Mouse (Mus musculus): ENCODE results near the gene Daxx.
"Not testable (repeated sequence)": the region's sequence is repeated elsewhere in the genome, so short reads cannot be mapped to it uniquely, and the experiment has no call there.

The Daxx gene

DNA sequence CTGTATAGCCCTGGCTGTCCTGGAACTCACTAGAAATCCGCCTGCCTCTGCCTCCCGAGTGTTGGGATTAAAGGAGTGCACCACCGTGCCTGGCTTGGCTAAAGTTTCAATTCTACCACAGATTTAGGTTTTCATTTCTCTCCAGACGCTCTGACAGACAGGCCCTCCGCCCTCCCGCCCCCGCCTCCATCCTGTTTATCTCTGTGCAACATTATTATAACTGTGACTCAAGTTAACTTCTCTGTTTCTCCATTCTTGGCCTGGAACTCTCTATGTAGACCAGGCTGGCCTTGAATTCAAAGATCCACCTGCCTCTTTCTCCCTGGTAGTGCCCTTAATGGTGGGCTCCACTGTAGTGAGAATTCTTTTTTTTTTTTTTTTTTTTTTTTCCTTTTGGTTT is 6.7 kb upstream of the Daxx start:
- DNase-seq (ENCODE audit: low spot score in 2 of 2): no peak

DNA sequence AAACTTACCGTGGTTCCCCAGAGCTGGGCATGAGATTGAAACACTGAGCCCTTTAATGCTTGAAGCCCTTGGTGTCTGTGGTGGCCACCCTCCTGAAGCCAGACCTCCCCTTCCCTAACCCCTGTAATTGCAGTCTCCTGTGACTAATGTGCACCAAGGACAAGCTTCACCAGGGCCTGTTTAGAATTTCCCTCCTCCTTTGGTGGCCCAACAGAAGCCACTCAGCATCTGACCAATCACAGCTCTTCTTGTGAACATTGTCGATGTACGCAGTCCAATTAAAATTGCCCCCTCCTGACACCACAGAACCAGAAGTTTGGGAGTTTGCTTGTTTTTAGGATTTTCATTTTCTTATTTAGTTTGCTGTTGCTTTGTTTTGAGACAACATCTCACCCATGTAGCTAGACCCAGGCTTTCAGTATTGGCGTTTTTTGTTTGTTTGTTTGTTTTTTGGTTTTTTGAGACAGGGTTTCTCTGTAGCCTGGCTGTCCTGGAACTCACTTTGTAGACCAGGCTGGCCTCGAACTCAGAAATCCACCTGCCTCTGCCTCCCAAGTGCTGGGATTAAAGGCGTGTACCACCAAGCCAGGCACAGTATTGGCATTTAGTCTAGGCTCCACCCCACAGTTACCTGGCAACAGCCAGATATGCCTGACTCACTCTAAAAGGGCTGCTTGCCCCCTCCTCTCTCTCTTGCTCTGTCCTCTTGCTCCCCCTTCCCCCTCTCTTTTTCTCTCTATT is 5.1 kb upstream of the Daxx start:
- not testable (repeated sequence) for DNase-seq (ENCODE audit: low spot score in 2 of 2)

DNA sequence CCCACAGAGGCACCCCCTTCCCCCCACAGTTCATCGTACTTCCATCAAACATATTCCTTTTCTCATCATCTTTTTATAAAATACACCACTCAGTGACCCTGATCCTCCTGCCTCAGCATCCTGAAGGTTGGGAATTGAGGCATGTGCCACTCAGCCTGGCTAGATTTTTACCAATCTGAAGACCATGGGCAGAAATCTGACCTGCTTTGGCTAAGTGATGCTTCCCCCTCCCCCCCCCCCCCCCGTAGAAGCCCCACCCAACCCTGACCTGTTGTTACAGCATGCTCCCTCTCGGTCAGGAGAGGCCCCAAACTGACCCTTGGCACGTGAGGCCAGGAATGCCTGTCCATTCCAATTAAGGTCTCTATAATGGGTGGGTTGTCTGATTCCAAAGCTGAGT is 4.4 kb upstream of the Daxx start, which contains the start of gene Platr17:
Gene Platr17 (plus strand): TSS at position 301 of the 400 bp plus-strand sequence.
- not testable (repeated sequence) for DNase-seq (ENCODE audit: low spot score in 2 of 2)

DNA sequence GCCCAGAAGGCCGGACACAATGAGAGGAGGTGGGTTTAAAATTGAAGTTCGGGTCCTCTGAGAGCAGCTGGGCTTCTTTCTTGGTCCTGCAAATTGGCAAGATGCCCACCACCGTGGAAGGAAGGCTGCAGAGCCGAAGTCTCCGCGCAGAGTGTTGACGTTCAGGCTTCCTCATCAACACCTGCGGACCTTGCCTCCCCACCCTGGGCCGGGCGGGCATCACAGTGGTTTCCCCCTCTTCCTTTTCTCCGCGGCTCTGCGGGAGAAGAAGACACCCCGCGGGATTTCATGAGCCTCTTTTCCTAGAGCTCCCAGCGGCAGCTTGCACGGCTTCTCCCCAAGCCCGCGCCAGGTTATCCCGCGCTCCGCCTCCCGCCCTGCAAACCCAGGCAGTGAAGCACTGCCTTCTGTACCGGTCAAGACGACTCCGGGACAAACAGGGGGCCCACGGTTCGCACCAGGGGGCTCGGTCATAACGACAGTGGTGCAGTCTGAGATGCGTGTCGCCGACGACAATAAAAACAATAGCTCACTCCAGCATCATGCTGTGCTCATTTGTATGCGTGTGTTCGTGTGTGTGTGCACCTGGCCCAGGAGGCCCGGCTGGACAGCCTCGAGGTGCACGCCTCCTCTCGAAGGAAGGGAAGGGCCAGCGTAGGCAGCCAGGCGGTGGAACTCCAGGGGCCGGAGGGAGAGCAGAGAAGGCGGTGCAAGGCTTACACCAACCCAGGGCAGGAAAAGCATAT is 710 bp upstream of the Daxx start:
- no peak for DNase-seq (ENCODE audit: low spot score in 2 of 2)

DNA sequence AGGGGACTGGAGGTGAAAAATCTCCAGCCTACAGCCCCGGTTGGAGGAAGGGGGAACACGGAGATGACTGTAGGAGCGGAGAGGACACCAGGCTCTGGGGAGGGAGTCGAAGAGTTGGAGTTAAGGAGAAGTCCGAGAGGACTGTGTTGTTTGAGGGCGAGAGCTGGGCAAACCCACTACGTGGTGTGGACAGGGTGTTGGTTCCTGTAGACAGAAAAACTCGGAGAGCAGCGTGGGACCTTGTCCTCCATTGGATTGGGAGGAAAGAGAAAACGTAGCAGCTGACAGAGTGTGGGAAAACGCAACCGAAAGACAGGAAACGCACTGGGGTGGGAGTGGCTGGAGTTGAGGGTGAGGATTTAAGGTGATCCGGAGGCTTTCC is 646 bp downstream of the Daxx start:
- DNase-seq (ENCODE audit: low spot score in 2 of 2): no peak

DNA sequence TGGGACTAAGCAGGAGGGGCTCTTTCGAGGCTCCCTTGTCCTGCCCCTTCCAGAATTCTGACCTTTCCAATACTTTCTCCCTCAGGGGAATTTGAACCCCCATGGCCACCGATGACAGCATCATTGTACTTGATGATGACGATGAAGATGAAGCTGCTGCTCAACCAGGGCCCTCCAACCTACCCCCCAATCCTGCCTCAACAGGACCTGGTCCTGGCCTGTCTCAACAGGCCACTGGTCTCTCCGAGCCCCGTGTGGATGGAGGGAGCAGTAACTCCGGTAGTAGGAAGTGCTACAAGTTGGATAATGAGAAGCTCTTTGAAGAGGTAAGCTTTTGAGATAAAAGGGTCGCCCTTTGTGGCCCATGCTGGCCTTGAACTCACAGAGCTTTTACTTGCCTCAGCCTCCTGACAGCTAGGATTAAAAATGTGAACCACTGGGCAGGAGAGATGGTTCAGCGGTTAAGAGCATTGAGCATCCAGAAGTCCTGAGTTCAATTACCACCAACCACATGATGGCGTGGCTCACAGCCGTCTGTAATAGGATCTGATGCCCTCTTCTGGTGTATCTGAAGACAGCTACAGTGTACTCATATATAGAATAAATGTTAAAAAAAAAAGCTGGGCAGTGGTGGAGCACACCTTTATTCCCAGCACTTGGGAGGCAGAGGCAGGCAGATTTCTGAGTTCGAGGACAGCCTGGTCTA is 1.3 kb downstream of the Daxx start:
- no peak for DNase-seq (ENCODE audit: low spot score in 2 of 2)

DNA sequence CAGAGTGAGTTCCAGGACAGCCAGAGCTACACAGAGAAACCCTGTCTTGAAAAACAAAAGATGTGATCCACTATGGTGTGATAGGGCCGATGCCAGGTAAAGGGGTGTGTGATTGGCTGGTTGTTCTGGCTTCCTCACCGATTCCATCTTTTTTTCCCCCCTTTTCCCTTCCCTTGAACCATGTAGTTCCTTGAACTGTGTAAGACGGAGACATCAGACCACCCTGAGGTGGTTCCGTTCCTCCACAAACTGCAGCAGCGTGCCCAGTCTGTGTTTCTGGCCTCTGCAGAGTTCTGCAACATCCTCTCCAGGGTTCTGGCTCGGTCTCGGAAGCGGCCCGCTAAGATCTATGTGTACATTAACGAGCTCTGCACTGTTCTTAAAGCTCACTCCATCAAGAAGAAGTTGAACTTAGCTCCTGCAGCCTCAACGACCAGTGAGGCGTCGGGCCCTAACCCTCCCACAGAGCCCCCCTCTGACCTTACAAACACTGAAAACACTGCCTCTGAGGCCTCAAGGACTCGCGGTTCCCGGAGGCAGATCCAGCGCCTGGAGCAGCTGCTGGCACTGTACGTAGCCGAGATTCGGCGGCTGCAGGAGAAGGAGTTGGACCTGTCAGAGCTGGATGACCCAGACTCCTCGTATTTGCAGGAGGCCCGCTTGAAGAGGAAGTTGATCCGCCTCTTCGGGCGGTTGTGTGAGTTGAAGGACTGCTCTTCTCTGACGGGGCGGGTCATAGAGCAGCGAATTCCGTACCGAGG is 2.0 kb downstream of the Daxx start:
- DNase-seq (ENCODE audit: low spot score in 2 of 2): no peak

DNA sequence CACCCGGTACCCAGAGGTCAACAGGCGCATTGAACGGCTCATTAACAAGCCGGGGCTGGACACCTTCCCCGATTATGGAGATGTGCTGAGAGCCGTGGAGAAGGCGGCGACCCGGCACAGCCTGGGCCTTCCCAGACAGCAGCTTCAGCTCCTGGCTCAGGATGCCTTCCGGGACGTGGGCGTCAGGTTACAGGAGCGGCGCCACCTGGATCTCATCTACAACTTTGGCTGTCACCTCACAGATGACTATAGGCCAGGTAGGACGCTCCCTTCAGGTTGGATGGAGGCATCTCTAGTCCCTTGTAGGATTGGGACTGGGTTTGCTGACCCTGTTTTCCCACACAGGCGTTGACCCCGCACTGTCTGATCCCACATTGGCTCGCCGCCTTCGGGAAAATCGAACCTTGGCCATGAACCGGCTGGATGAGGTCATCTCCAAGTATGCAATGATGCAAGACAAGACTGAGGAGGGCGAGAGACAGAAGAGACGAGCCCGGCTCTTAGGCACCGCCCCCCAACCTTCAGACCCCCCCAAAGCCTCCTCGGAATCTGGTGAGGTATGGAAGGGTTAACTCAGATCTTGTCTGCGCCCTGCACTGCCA is 2.7 kb downstream of the Daxx start:
- no peak for DNase-seq (ENCODE audit: low spot score in 2 of 2)

DNA sequence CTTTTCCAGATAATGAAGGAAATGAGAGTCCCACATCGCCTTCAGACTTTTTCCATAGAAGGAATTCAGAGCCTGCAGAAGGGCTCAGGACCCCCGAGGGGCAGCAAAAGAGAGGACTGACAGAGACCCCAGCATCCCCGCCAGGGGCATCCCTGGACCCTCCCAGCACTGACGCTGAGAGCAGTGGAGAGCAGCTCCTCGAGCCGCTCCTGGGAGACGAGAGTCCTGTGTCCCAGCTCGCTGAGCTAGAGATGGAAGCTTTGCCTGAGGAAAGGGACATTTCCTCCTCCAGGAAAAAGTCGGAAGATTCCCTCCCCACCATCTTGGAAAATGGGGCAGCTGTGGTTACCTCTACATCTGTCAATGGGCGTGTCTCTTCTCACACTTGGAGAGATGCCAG is 4.0 kb downstream of the Daxx start:
- DNase-seq (ENCODE audit: low spot score in 2 of 2): no peak

DNA sequence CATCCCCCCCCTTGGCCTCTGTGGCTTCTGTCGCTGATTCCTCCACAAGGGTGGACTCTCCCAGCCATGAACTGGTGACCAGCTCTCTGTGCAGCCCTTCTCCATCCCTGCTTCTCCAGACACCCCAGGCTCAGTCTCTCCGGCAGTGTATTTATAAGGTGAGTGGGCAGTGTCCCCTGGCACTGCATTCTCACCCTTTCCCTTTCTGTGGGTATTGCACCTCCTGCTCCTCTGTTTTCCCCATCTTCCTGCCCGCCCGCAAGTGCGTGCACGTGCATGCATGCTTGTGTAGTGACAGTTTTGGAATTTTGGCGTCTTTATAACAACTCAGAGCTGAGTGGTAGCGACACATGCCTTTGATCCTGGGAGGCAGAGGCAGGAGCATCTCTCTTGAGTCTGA is 4.7 kb downstream of the Daxx start:
- no peak for DNase-seq (ENCODE audit: low spot score in 2 of 2)

DNA sequence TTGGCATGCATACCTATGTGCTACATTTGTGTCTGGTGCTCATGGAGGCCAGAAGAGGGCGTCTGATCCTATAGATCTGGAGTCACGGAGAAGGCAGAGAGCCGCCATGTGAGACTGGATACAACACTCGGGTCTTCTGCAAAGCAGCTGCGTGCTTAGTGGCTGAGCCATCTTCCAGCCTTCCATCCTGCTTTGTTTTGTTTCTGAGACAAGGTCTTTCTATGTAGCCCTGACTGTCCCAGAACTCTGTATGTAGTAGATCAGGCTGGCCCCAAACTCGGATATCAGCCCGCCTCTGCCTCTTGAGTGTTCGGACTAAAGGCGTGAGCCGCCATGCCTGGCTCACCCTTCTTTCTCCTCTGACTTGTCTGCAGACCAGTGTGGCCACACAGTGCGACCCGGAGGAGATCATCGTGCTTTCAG is 5.8 kb downstream of the Daxx start:
- DNase-seq (ENCODE audit: low spot score in 2 of 2): no peak

DNA sequence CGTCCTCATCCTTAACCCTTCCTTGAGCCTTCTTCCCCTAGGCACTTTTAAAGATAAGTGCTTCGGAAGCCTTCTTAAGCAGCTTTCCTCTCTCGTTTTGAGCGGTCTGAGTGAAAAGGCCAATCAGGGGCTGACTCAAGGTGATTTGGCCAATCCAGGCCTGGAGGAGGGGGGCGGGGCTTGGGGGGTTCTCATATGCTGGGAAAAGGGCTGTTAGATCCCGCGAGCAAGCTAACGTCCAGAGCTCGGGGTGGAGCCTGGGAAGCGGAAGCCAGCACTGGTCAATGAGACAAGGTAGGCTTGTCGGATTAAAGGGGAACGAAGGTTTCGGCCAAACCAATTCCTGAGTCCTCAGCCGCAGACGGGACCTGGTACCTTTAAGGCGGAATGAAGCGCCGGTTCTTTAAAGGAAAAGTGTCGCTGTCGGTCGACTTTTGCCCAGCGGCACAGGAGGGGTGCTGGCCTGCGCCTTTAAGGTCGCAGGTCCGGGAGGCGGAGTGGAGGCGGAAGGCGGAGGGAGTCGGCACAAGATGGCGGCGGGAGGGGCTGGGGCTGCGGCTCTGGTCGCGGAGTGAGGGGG is 6.5 kb downstream of the Daxx start, which contains the start of the genes Tapbp and Zbtb22:
Gene Tapbp (plus strand): TSS at position 229 of the 580 bp plus-strand sequence.
Gene Zbtb22 (plus strand): TSS at position 234 of the 580 bp plus-strand sequence.
- DNase-seq (ENCODE audit: low spot score in 2 of 2): peak; percentile 94 to 97

DNA sequence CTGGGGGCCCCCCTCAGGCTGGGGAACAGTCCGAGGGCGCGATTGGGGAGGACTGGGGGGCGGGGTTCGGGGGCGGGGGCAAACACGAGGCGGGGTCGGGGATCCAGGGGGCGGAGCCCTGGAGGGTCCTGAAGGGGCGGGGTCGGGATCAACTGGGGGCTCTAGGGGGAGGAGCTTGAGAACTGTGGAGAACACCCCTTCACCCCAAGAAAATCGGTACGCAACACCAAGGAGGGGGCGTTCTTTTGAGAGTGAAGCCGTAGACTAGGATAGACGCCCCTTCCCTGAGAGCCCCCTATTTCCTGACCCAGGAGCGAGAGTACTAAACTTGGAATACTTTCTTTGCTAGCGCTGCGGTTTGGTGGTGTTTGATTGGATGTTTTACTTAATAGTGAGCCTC is 7.1 kb downstream of the Daxx start:
- DNase-seq (ENCODE audit: low spot score in 2 of 2): no peak

DNA sequence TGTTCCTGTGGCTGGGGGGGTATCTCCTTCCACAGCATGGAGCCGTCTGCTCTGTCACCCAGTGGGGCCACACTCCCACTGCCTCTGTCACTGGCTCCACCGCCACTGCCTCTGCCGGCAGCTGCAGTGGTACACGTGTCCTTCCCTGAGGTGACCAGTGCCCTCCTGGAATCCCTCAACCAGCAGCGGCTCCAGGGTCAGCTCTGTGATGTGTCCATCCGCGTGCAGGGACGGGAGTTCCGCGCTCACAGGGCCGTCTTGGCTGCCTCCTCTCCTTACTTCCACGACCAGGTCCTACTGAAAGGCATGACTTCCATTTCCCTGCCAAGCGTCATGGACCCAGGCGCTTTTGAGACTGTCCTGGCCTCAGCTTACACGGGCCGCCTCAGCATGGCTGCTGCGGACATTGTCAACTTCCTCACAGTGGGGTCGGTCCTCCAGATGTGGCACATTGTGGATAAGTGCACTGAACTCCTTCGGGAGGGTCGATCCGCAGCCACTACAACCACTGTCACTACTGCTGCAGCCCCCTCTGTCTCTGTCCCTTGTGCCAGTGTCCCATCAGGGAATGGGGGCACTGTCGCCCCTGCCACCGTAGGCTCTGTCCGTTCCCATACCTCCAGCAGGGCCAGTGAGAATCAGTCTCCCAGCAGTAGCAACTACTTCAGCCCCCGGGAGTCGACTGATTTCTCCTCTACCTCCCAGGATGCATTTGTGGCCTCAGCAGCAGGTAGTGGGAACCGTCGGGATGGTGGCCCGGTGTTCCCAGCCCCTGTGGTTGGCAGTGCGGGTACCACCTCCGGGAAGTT is 7.8 kb downstream of the Daxx start:
- DNase-seq (ENCODE audit: low spot score in 2 of 2): no peak

DNA sequence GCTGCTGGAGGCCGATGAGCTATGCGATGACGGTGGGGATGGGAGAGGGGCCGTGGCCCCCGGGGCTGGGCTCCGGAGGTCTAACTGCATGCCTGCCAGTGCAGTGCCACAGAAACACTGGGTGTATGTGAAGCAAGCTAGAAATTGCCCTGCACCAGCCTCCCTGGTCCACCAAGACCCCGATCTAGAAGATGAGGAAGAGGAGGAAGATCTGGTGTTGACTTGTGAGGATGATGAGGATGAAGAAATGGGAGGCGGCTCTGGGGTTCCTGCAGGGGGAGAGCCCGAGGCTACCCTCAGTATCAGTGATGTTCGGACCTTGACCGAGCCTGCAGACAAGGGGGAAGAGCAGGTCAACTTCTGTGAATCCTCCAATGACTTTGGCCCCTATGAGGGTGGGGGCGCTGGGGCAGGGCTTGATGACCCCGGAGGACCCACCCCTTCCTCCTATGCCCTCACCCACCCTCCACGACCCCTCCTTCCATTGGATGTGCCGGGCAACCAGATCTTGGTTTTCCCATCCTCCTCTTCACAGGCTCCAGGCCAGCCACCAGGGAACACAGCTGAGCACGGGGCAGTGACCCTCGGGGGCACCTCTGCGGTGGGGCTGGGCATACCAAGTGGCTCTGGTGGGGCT is 8.6 kb downstream of the Daxx start:
- DNase-seq (ENCODE audit: low spot score in 2 of 2): no peak

DNA sequence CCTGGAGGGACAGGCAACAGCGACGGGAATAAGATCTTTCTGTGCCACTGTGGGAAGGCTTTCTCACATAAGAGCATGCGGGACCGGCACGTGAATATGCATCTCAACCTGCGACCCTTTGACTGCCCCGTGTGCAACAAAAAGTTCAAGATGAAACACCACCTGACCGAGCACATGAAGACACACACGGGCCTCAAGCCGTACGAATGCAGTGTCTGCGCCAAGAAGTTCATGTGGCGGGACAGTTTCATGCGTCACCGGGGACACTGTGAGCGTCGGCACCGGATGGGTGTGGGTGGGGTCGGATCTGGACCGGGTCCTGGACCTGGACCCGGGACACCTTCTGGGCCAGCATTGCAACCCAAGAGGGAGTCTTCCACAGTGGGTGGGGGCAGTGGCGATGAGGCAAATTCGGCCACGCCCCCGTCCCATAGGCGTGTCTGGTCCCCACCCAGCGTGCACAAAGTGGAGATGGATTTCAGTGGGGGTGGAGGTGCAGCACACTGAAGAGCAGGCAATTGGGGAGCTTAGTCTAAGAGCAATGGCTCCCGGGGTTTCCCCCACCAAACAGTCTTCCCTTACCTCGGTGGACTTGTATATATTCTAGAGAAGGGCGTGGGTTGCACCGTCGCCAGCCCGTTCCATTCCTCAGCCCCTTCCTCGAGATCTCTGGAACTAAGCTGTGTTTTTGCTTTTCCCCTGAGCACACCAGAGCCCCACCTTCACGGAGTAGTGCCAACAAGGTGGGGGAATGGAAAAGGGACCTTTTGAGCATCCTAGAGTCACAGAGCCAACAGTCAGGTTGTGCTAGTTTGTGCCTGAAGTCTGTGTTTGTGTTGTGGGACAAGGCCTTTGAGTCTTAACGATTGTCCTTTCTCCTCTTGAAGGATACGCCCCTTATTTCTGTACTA is 9.3 kb downstream of the Daxx start:
- DNase-seq (ENCODE audit: low spot score in 2 of 2): no peak

DNA sequence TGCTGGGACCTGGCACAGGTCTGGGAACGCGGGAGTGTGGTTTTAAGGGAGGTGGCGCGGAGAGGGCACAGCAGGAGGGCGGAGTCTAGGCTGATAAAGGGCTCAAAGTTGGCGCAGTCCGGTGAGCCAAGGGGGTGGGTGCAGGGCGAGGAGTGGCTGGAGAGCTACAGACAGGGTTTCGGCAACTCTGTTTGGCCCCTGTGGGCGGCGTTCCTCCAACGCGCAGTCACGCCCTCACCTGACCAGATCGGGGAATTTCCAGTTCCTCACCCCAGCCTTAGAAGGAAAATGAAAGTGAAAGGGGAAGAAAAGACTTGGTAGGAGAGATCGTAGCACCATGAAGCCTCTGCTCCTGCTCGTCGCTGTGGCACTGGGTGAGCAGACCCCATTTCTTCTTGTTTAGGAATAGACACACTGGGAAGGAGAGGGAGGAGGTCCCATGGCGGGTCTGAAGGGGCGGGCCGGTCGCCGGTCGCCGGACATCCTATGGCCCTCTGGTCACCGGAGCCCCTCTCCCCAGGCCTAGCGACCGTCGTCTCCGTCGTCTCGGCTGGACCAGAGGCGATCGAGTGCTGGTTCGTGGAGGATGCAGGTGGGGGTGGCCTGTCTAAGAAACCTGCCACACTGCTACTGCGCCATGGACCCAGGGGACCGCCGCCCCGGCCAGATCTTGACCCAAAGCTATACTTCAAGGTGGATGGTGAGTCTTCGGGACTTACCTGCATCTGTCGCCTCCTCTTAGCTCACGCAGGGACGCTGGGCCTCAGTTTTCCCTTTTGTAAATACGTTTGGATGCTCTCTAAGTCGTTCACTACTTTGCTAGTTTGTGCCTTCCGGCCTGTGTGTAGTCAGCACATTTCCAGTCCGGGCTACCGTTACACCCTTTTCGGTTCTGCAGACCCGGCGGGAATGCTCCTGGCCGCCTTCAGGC is 10.4 kb downstream of the Daxx start:
- DNase-seq (ENCODE audit: low spot score in 2 of 2): no peak
